Mouse (Mus musculus) forebrain, embryonic 13.5 days (tissue): ENCODE measurements around the gene Map3k3. TPM values are rescaled to one million over a fixed set of nuclear protein-coding genes. Genes with fewer than 3 reads are reported as not detected.

Experiments used
- ATAC-seq: fragments of 200-750 bp; cut with Nextera tagmentation; 2 replicates; pipeline ENCODE4 v1.8.0; 2017
- H3K27ac ChIP-seq: fragments of 300-500 bp; sonication (generic); 2 replicates; pipeline ENCODE4 v1.5.1; 2015; ENCODE audit warnings: inconsistent platforms, mild to moderate bottlenecking, moderate library complexity
- H3K27me3 ChIP-seq: fragments of 300-500 bp; sonication (generic); 2 replicates; pipeline ENCODE4 v1.6.1; 2015; ENCODE audit warnings: mild to moderate bottlenecking, inconsistent platforms
- H3K36me3 ChIP-seq: fragments of 300-500 bp; sonication (generic); 2 replicates; pipeline ENCODE4 v1.6.1; 2015; ENCODE audit warnings: mild to moderate bottlenecking, inconsistent platforms; ENCODE audit not compliant: poor library complexity, severe bottlenecking
- H3K4me1 ChIP-seq: fragments of 300-500 bp; sonication (generic); 2 replicates; pipeline ENCODE4 v1.6.1; 2015; ENCODE audit warnings: inconsistent platforms
- H3K4me2 ChIP-seq: fragments of 300-500 bp; sonication (generic); 2 replicates; pipeline ENCODE4 v1.6.1; 2015; ENCODE audit warnings: inconsistent platforms, mild to moderate bottlenecking, moderate library complexity
- H3K4me3 ChIP-seq: fragments of 300-500 bp; sonication (generic); 2 replicates; pipeline ENCODE4 v1.5.1; 2015; ENCODE audit warnings: mild to moderate bottlenecking, inconsistent platforms
- H3K9ac ChIP-seq: fragments of 300-500 bp; sonication (generic); 2 replicates; pipeline ENCODE4 v1.6.1; 2015; ENCODE audit warnings: mild to moderate bottlenecking, inconsistent platforms
- H3K9me3 ChIP-seq: fragments of 300-500 bp; sonication (generic); replicated peaks from 2 replicates; pipeline ENCODE4 v1.6.1; 2016; ENCODE audit warnings: inconsistent platforms
- WGBS: fragments of 180-500 bp; shearing (Covaris S2); methylation state at CpG from one replicate; pipeline ENCODE4 v1.1.7; 2015; 5-methylcytosine and 5-hydroxymethylcytosine counted together
- polyA plus RNA-seq: library from polyadenylated mRNA; unstranded; fragments of >200 nt; fragmentation: Nextera tagmentation; extraction: Ambion mirVana; gene quantifications from 2 replicates; pipeline ENCODE4 v1.2.1, GENCODE M21; 2015

Gene Map3k3
- polyA plus RNA-seq, 1 experiment from 2014 or later: 11.9 TPM

GRCm38 (mm10) chr11:106160841-106161721 lies 76.7 kb downstream of the Map3k3 start, which contains the start of the genes Gm10840 and Limd2:
Gene Gm10840 (plus strand): TSS chr11:106160850.
Gene Limd2 (minus strand): TSS chr11:106160860.
- peaks cover 59% of the 10 kb centered on the region for H3K36me3 ChIP-seq
- H3K27ac ChIP-seq: peak within 1 kb of the TSS; percentile 99
- H3K4me2 ChIP-seq: peak within 1 kb of the TSS; percentile 97
- no peaks in the 10 kb centered on the region for H3K9me3 ChIP-seq
- no peaks in the 10 kb centered on the region for H3K27me3 ChIP-seq
- peak within 1 kb of the TSS; percentile 85 for H3K4me3 ChIP-seq
- 24% methylated on average over 22 of the region's 22 CpGs for WGBS
- peak within 1 kb of the TSS; percentile 97 for H3K9ac ChIP-seq
- peaks cover 35% of the 10 kb centered on the region for H3K4me1 ChIP-seq
- ATAC-seq: peak; percentile 50

GRCm38 (mm10) chr11:106162237-106162636 lies 77.8 kb downstream of the Map3k3 start:
- 98% methylated on average over 2 of the region's 2 CpGs for WGBS
- Histone ChIP-seq H3K36me3 (peaks cover 57% of the 10 kb centered on the region), H3K27me3 (no peaks in the 10 kb centered on the region), H3K9ac (no peak overlapping the region), H3K4me3 (no peak overlapping the region), H3K9me3 (no peaks in the 10 kb centered on the region), H3K27ac (no peak overlapping the region; the same call in 1 of the 2 replicates), H3K4me2 (no peak overlapping the region), H3K4me1 (peaks cover 33% of the 10 kb centered on the region)
- ATAC-seq: no peak

GRCm38 (mm10) chr11:106163546-106163945 lies 79.1 kb downstream of the Map3k3 start:
- no peak overlapping the region for H3K9ac ChIP-seq
- no peak for ATAC-seq
- no peaks in the 10 kb centered on the region for H3K9me3 ChIP-seq
- H3K27me3 ChIP-seq: no peaks in the 10 kb centered on the region
- H3K36me3 ChIP-seq: peaks cover 57% of the 10 kb centered on the region
- no peak overlapping the region for H3K27ac ChIP-seq
- H3K4me3 ChIP-seq: no peak overlapping the region
- no peak overlapping the region for H3K4me2 ChIP-seq
- H3K4me1 ChIP-seq: peaks cover 21% of the 10 kb centered on the region
- 91% methylated on average over 4 of the region's 4 CpGs for WGBS

GRCm38 (mm10) chr11:106164601-106165180 lies 80.3 kb downstream of the Map3k3 start:
- peaks cover 63% of the 10 kb centered on the region for H3K36me3 ChIP-seq
- H3K27ac ChIP-seq: no peak overlapping the region
- no peak for ATAC-seq
- no peak overlapping the region for H3K9ac ChIP-seq
- no peak overlapping the region for H3K4me3 ChIP-seq
- no peaks in the 10 kb centered on the region for H3K27me3 ChIP-seq
- H3K4me1 ChIP-seq: peaks cover 12% of the 10 kb centered on the region
- 96% methylated on average over 16 of the region's 16 CpGs for WGBS
- H3K9me3 ChIP-seq: no peaks in the 10 kb centered on the region
- H3K4me2 ChIP-seq: no peak overlapping the region

GRCm38 (mm10) chr11:106167435-106167834 lies 83.0 kb downstream of the Map3k3 start:
- H3K4me3 ChIP-seq: no peak overlapping the region
- no peaks in the 10 kb centered on the region for H3K4me1 ChIP-seq
- no peak overlapping the region for H3K27ac ChIP-seq
- H3K27me3 ChIP-seq: no peaks in the 10 kb centered on the region
- H3K4me2 ChIP-seq: no peak overlapping the region
- peaks cover 79% of the 10 kb centered on the region for H3K36me3 ChIP-seq
- no peak for ATAC-seq
- H3K9ac ChIP-seq: no peak overlapping the region
- no peaks in the 10 kb centered on the region for H3K9me3 ChIP-seq
- WGBS: 85% methylated on average over 5 of the region's 5 CpGs

- WGBS: 73% methylated on average over 7 of the region's 7 CpGs
- no peak overlapping the region for H3K9ac ChIP-seq
- H3K9me3 ChIP-seq: no peaks in the 10 kb centered on the region
- H3K4me2 ChIP-seq: no peak overlapping the region
- ATAC-seq: no peak
- no peaks in the 10 kb centered on the region for H3K27me3 ChIP-seq
- peaks cover 52% of the 10 kb centered on the region for H3K36me3 ChIP-seq
- H3K27ac ChIP-seq: no peak overlapping the region
- H3K4me3 ChIP-seq: no peak overlapping the region
- H3K4me1 ChIP-seq: no peaks in the 10 kb centered on the region
These were observed 86.4 kb downstream of the Map3k3 start for GRCm38 (mm10) chr11:106170807-106171206.

GRCm38 (mm10) chr11:106173228-106173627 lies 88.8 kb downstream of the Map3k3 start:
- WGBS: 98% methylated on average over 2 of the region's 2 CpGs
- Histone ChIP-seq H3K36me3 (peaks cover 31% of the 10 kb centered on the region), H3K27me3 (no peaks in the 10 kb centered on the region), H3K9me3 (no peaks in the 10 kb centered on the region), H3K4me1 (no peaks in the 10 kb centered on the region), H3K27ac (no peak overlapping the region), H3K9ac (no peak overlapping the region; the same call in 1 of the 2 replicates), H3K4me2 (no peak overlapping the region), H3K4me3 (no peak overlapping the region)
- no peak for ATAC-seq

GRCm38 (mm10) chr11:106174372-106174771 lies 90.0 kb downstream of the Map3k3 start:
- H3K4me1 ChIP-seq: no peaks in the 10 kb centered on the region
- H3K9ac ChIP-seq: no peak overlapping the region
- peaks cover 24% of the 10 kb centered on the region for H3K36me3 ChIP-seq
- no peak overlapping the region for H3K4me2 ChIP-seq
- no peaks in the 10 kb centered on the region for H3K27me3 ChIP-seq
- no peaks in the 10 kb centered on the region for H3K9me3 ChIP-seq
- H3K27ac ChIP-seq: no peak overlapping the region
- ATAC-seq: no peak
- WGBS: 84% methylated on average over 5 of the region's 5 CpGs
- H3K4me3 ChIP-seq: no peak overlapping the region

- H3K4me1 ChIP-seq: no peaks in the 10 kb centered on the region
- no peaks in the 10 kb centered on the region for H3K9me3 ChIP-seq
- no peak overlapping the region for H3K9ac ChIP-seq
- WGBS: 85% methylated on average over 3 of the region's 3 CpGs
- H3K27ac ChIP-seq: no peak overlapping the region
- peaks cover 17% of the 10 kb centered on the region for H3K36me3 ChIP-seq
- H3K4me3 ChIP-seq: no peak overlapping the region
- no peak overlapping the region for H3K4me2 ChIP-seq
- ATAC-seq: no peak
- no peaks in the 10 kb centered on the region for H3K27me3 ChIP-seq
These were observed 90.7 kb downstream of the Map3k3 start for GRCm38 (mm10) chr11:106175081-106175480.

- Histone ChIP-seq H3K4me3 (no peak overlapping the region), H3K4me1 (no peaks in the 10 kb centered on the region), H3K9ac (no peak overlapping the region), H3K27ac (no peak overlapping the region), H3K36me3 (peaks cover 13% of the 10 kb centered on the region), H3K9me3 (no peaks in the 10 kb centered on the region), H3K4me2 (no peak overlapping the region), H3K27me3 (no peaks in the 10 kb centered on the region)
- no peak for ATAC-seq
- WGBS: 92% methylated on average over 5 of the region's 5 CpGs
These were observed 92.0 kb downstream of the Map3k3 start for GRCm38 (mm10) chr11:106176372-106176771.

- Histone ChIP-seq H3K4me1 (no peaks in the 10 kb centered on the region), H3K4me3 (no peak overlapping the region), H3K27me3 (no peaks in the 10 kb centered on the region), H3K27ac (no peak overlapping the region), H3K36me3 (peaks cover 19% of the 10 kb centered on the region), H3K9me3 (no peaks in the 10 kb centered on the region), H3K4me2 (no peak overlapping the region), H3K9ac (no peak overlapping the region)
- 86% methylated on average over 5 of the region's 5 CpGs for WGBS
- no peak for ATAC-seq
These were observed 93.8 kb downstream of the Map3k3 start for GRCm38 (mm10) chr11:106178036-106178782.
